Mouse (Mus musculus) C2C12 (cell line): Measurements from ENCODE around the gene Elovl6.

Source experiments
- CTCF ChIP-seq: IDR thresholded peaks from one replicate; pipeline ENCODE4 v1.5.1; 2011; ENCODE audit not compliant: control insufficient read depth, insufficient read depth, insufficient read length
- MYOG ChIP-seq: IDR thresholded peaks from one replicate; pipeline ENCODE4 v1.6.1; 2011; ENCODE audit not compliant: control insufficient read depth, insufficient read length; ENCODE audit errors: extremely low read depth

DNA sequence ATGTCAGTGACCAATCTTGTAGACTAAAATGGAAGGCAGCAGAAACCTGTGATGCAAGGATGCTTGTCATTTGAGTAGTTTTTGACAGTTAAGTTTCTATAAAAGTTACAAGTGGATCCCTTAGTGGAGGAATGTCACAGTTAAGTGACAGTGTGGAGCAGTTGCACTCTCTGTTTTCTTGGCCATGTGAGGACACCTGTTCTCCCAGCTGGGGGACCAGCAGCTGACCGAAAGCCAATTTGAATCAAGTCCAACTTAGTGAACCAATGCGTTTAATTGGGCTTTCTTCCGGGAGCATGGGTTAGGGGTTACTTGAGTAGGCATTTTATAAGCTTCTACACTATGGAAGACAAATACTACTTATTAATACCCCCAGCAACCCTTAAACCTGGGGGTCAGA, 48.9 kb downstream of the Elovl6 start:
- TF ChIP-seq CTCF: no peak
- TF ChIP-seq MYOG: no peak
